Mouse (Mus musculus) stomach, embryonic 14.5 days (tissue): ENCODE measurements around the gene Ap3m1. TPM values are rescaled to one million over a fixed set of nuclear protein-coding genes. Genes with fewer than 3 reads are reported as not detected.

Experiments used
- ATAC-seq: fragments of 200-750 bp; cut with Nextera tagmentation; 2 replicates; pipeline ENCODE4 v1.8.0; 2017; ENCODE audit warnings: low read depth, moderate TSS enrichment; ENCODE audit not compliant: insufficient number of reproducible peaks, insufficient read depth, low FRiP score
- H3K27ac ChIP-seq: fragments of 300-500 bp; sonication (generic); 2 replicates; pipeline ENCODE4 v1.5.1; 2014; ENCODE audit warnings: mild to moderate bottlenecking, low read length, moderate library complexity, mixed read lengths
- H3K27me3 ChIP-seq: fragments of 300-500 bp; sonication (generic); 2 replicates; pipeline ENCODE4 v1.6.1; 2014; ENCODE audit warnings: low read length, control low read depth, mixed read lengths; ENCODE audit not compliant: control insufficient read depth, insufficient read depth
- H3K36me3 ChIP-seq: fragments of 300-500 bp; sonication (generic); 2 replicates; pipeline ENCODE4 v1.6.1; 2014; ENCODE audit warnings: mild to moderate bottlenecking, control low read depth, low read length, moderate library complexity, mixed read lengths; ENCODE audit not compliant: control insufficient read depth, insufficient read depth
- H3K4me1 ChIP-seq: fragments of 300-500 bp; sonication (generic); 2 replicates; pipeline ENCODE4 v1.6.1; 2014; ENCODE audit warnings: low read length, control low read depth, mixed read lengths; ENCODE audit not compliant: control insufficient read depth, insufficient read depth
- H3K4me2 ChIP-seq: fragments of 300-500 bp; sonication (generic); replicated peaks from 2 replicates; pipeline ENCODE4 v1.6.1; 2014; ENCODE audit warnings: low read depth, low read length, control low read depth
- H3K4me3 ChIP-seq: fragments of 300-500 bp; sonication (generic); 2 replicates; pipeline ENCODE4 v1.5.1; 2014; ENCODE audit warnings: low read depth, low read length, control low read depth
- H3K9ac ChIP-seq: fragments of 300-500 bp; sonication (generic); replicated peaks from 2 replicates; pipeline ENCODE4 v1.6.1; 2014; ENCODE audit warnings: low read depth, mild to moderate bottlenecking, control low read depth, low read length, moderate library complexity, mixed read lengths
- H3K9me3 ChIP-seq: fragments of 300-500 bp; sonication (generic); 2 replicates; pipeline ENCODE4 v1.6.1; 2016; ENCODE audit warnings: low read depth, low read length, control low read depth; ENCODE audit not compliant: control insufficient read depth
- WGBS: fragments of 180-500 bp; shearing (Covaris S2); extraction: QIAGEN DNeasy Blood & Tissue Kit; methylation state at CpG from one replicate; pipeline ENCODE4 v1.1.7; 2014; 5-methylcytosine and 5-hydroxymethylcytosine counted together
- polyA plus RNA-seq: library from polyadenylated mRNA; unstranded; fragments of >200 nt; fragmentation: Nextera tagmentation; extraction: Ambion mirVana; gene quantifications from 2 replicates; pipeline ENCODE4 v1.2.1, GENCODE M21; 2014

Ap3m1 gene
- polyA plus RNA-seq, 1 experiment from 2014 or later: 78.1 TPM

- no peaks in the 10 kb centered on the region for H3K9me3 ChIP-seq
- no peak for ATAC-seq
- no peaks in the 10 kb centered on the region for H3K27me3 ChIP-seq
- no peak overlapping the region for H3K27ac ChIP-seq
- H3K4me2 ChIP-seq: no peak overlapping the region
- H3K4me3 ChIP-seq: no peak overlapping the region
- no peaks in the 10 kb centered on the region; the same call in 1 of the 2 replicates for H3K36me3 ChIP-seq
- no peak overlapping the region for H3K9ac ChIP-seq
- 0 out of 2 replicates have a peak, but pooled peaks cover 4% of the 10 kb centered on the region for H3K4me1 ChIP-seq
- whole genome bisulfite sequencing: 75% methylated on average over 2 of the region's 2 CpGs
Measured at GRCm38 (mm10) chr14:21047840-21048239, 4.5 kb downstream of the Ap3m1 start.

GRCm38 (mm10) chr14:21039623-21040022 is 12.7 kb downstream of the Ap3m1 start:
- H3K36me3 ChIP-seq: peaks cover 21% of the 10 kb centered on the region
- no peak overlapping the region for H3K4me3 ChIP-seq
- no peak overlapping the region for H3K27ac ChIP-seq
- WGBS: 51% methylated on average over 4 of the region's 4 CpGs
- no peak overlapping the region for H3K9ac ChIP-seq
- H3K4me1 ChIP-seq: no peaks in the 10 kb centered on the region
- ATAC-seq: no peak
- H3K27me3 ChIP-seq: no peaks in the 10 kb centered on the region
- H3K9me3 ChIP-seq: no peaks in the 10 kb centered on the region
- no peak overlapping the region for H3K4me2 ChIP-seq

GRCm38 (mm10) chr14:21039077-21039476 is 13.2 kb downstream of the Ap3m1 start:
- Histone ChIP-seq H3K36me3 (peaks cover 26% of the 10 kb centered on the region), H3K27me3 (no peaks in the 10 kb centered on the region), H3K4me2 (no peak overlapping the region), H3K27ac (no peak overlapping the region), H3K9ac (no peak overlapping the region), H3K9me3 (no peaks in the 10 kb centered on the region), H3K4me3 (no peak overlapping the region), H3K4me1 (no peaks in the 10 kb centered on the region)
- 55% methylated on average over 12 of the region's 12 CpGs for WGBS
- no peak for ATAC-seq

GRCm38 (mm10) chr14:21034791-21035190 is 17.5 kb downstream of the Ap3m1 start:
- peaks cover 46% of the 10 kb centered on the region for H3K36me3 ChIP-seq
- H3K9me3 ChIP-seq: no peaks in the 10 kb centered on the region
- ATAC-seq: no peak
- H3K4me1 ChIP-seq: peaks cover 4% of the 10 kb centered on the region; the same call in 1 of the 2 replicates
- no peaks in the 10 kb centered on the region for H3K27me3 ChIP-seq
- H3K4me3 ChIP-seq: no peak overlapping the region
- no peak overlapping the region for H3K4me2 ChIP-seq
- no peak overlapping the region for H3K9ac ChIP-seq
- H3K27ac ChIP-seq: no peak overlapping the region
- WGBS: 94% methylated on average over 3 of the region's 3 CpGs

DNA sequence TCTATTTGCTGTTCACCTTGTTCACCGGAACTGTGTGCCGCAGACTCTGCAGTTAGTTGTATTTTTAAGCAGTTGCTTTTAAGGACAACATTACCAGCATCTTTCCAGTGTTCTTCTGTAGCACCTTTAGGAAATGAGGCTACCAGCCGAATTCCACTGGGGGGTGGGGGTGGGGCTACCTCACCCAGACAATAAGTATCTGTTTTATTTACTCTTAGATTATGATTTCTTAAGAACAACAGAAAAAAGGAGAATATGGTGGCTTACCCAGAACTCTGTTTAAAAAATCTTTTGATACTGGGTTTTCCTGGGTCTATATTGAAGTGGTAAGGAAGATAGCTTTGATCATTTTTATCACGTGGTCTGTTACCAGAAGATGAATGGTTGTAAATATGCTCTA is 18.0 kb downstream of the Ap3m1 start:
- H3K27me3 ChIP-seq: no peaks in the 10 kb centered on the region
- H3K27ac ChIP-seq: no peak overlapping the region
- no peak overlapping the region for H3K4me2 ChIP-seq
- no peak for ATAC-seq
- peaks cover 4% of the 10 kb centered on the region; the same call in 1 of the 2 replicates for H3K4me1 ChIP-seq
- H3K36me3 ChIP-seq: peaks cover 51% of the 10 kb centered on the region
- no peaks in the 10 kb centered on the region for H3K9me3 ChIP-seq
- no peak overlapping the region for H3K9ac ChIP-seq
- WGBS: 88% methylated on average over 4 of the region's 4 CpGs
- H3K4me3 ChIP-seq: no peak overlapping the region

- H3K36me3 ChIP-seq: peaks cover 47% of the 10 kb centered on the region
- peak overlapping the region; percentile 21; the same call in 1 of the 2 replicates for H3K27ac ChIP-seq
- H3K27me3 ChIP-seq: no peaks in the 10 kb centered on the region
- no peak overlapping the region for H3K4me3 ChIP-seq
- peak; percentile 46; the same call in 1 of the 2 replicates for ATAC-seq
- no peak overlapping the region for H3K4me2 ChIP-seq
- H3K4me1 ChIP-seq: peaks cover 4% of the 10 kb centered on the region; the same call in 1 of the 2 replicates
- H3K9ac ChIP-seq: no peak overlapping the region
- WGBS: 72% methylated on average over 6 of the region's 6 CpGs
- no peaks in the 10 kb centered on the region for H3K9me3 ChIP-seq
Measured at GRCm38 (mm10) chr14:21031783-21032511, 20.4 kb downstream of the Ap3m1 start.

DNA sequence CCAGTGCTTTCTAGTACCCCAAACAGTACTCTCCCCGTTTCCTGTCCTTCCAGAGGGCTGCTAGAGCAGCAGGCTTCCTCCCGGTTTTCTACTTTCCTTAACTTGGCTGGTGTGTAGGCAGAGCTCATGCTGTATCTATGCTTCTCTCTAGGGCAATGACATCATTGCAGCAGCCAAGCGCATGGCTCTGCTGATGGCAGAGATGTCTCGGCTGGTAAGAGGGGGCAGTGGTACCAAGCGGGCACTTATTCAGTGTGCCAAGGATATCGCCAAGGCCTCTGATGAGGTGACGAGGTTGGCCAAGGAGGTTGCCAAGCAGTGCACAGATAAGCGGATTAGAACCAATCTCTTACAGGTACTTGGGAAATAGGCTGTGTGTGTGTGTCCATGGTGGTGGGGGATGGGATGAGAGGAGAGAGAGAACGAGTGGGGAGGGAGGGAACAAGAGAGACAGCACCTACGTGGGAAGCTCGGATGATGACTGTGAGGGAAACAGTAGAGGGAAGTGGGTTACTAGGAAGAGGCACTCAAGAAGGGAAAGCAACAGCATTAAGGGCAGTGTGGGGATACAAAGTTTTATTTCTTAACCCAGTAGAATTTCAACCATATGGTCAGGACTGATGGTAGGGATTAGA is 23.2 kb downstream of the Ap3m1 start:
- ATAC-seq: no peak
- Histone ChIP-seq H3K9me3 (no peaks in the 10 kb centered on the region), H3K4me3 (no peak overlapping the region), H3K4me2 (no peak overlapping the region), H3K36me3 (peaks cover 41% of the 10 kb centered on the region), H3K27ac (no peak overlapping the region), H3K27me3 (no peaks in the 10 kb centered on the region), H3K9ac (no peak overlapping the region), H3K4me1 (peaks cover 4% of the 10 kb centered on the region; the same call in 1 of the 2 replicates)
- 87% methylated on average over 11 of the region's 11 CpGs for WGBS

- peaks cover 4% of the 10 kb centered on the region; the same call in 1 of the 2 replicates for H3K4me1 ChIP-seq
- H3K27ac ChIP-seq: no peak overlapping the region
- no peak overlapping the region for H3K9ac ChIP-seq
- no peak for ATAC-seq
- no peaks in the 10 kb centered on the region for H3K27me3 ChIP-seq
- H3K9me3 ChIP-seq: no peaks in the 10 kb centered on the region
- no peak overlapping the region for H3K4me3 ChIP-seq
- H3K36me3 ChIP-seq: peaks cover 40% of the 10 kb centered on the region
- no peak overlapping the region for H3K4me2 ChIP-seq
Measured at GRCm38 (mm10) chr14:21027542-21027941, 24.8 kb downstream of the Ap3m1 start.
